Mouse (Mus musculus) small intestine, adult 2 months (tissue): ENCODE measurements around the gene Gbe1.

Source experiments
- CTCF ChIP-seq: fragments of 200-500 bp; IDR thresholded peaks from 2 replicates; pipeline ENCODE4 v1.5.1; 2012; ENCODE audit warnings: low read depth, mild to moderate bottlenecking, control low read depth, inconsistent platforms, low read length, moderate library complexity, mixed read lengths; ENCODE audit not compliant: insufficient replicate concordance, insufficient read length; ENCODE audit errors: extremely low read depth
- POLR2A ChIP-seq: fragments of 200-500 bp; IDR thresholded peaks from 2 replicates; pipeline ENCODE4 v1.6.1; 2012; ENCODE audit warnings: low read depth, mild to moderate bottlenecking, control low read depth, inconsistent platforms, low read length, moderate library complexity

GRCm38 (mm10) chr16:70522861-70523260 is 209.1 kb downstream of the Gbe1 start:
- TF ChIP-seq CTCF = no peak
- TF ChIP-seq POLR2A = no peak
